Mouse (Mus musculus): ENCODE results near the gene Gm28043.

The Gm28043 gene

GRCm38 (mm10) chr17:29680921-29681320, 66.2 kb downstream of the Gm28043 start:
- no peak for DNase-seq (ENCODE audit: low spot score in 2 of 2)

- DNase-seq (ENCODE audit: low spot score in 2 of 2) = no peak
These were observed 67.0 kb downstream of the Gm28043 start for GRCm38 (mm10) chr17:29681669-29682068.

GRCm38 (mm10) chr17:29682261-29682660, 67.6 kb downstream of the Gm28043 start:
- no peak for DNase-seq (ENCODE audit: low spot score in 2 of 2)

- DNase-seq (ENCODE audit: low spot score in 2 of 2) = no peak
These were observed 68.5 kb downstream of the Gm28043 start for GRCm38 (mm10) chr17:29683127-29683526.

GRCm38 (mm10) chr17:29684275-29684674, 69.6 kb downstream of the Gm28043 start:
- no peak for DNase-seq (ENCODE audit: low spot score in 2 of 2)

GRCm38 (mm10) chr17:29686771-29687170, 72.1 kb downstream of the Gm28043 start:
- DNase-seq (ENCODE audit: low spot score in 2 of 2) = no peak

- no peak for DNase-seq (ENCODE audit: low spot score in 2 of 2)
These were observed 72.7 kb downstream of the Gm28043 start for GRCm38 (mm10) chr17:29687373-29687772.

- DNase-seq (ENCODE audit: low spot score in 2 of 2) = no peak
These were observed 73.9 kb downstream of the Gm28043 start for GRCm38 (mm10) chr17:29688610-29689009.

GRCm38 (mm10) chr17:29690257-29690656, 75.6 kb downstream of the Gm28043 start:
- no peak for DNase-seq (ENCODE audit: low spot score in 2 of 2)

GRCm38 (mm10) chr17:29692827-29693226, 78.2 kb downstream of the Gm28043 start:
- DNase-seq (ENCODE audit: low spot score in 2 of 2) = no peak

GRCm38 (mm10) chr17:29693571-29693970, 78.9 kb downstream of the Gm28043 start:
- no peak for DNase-seq (ENCODE audit: low spot score in 2 of 2)

GRCm38 (mm10) chr17:29694516-29694915, 79.8 kb downstream of the Gm28043 start:
- no peak for DNase-seq (ENCODE audit: low spot score in 2 of 2)

GRCm38 (mm10) chr17:29696940-29697339, 82.3 kb downstream of the Gm28043 start:
- no peak for DNase-seq (ENCODE audit: low spot score in 2 of 2)

GRCm38 (mm10) chr17:29698421-29698820, 83.7 kb downstream of the Gm28043 start:
- DNase-seq (ENCODE audit: low spot score in 2 of 2) = no peak

GRCm38 (mm10) chr17:29700573-29700972, 85.9 kb downstream of the Gm28043 start:
- no peak for DNase-seq (ENCODE audit: low spot score in 2 of 2)

GRCm38 (mm10) chr17:29702938-29703710, 88.4 kb downstream of the Gm28043 start:
- no peak for DNase-seq (ENCODE audit: low spot score in 2 of 2)

GRCm38 (mm10) chr17:29704781-29705180, 90.1 kb downstream of the Gm28043 start:
- no peak for DNase-seq (ENCODE audit: low spot score in 2 of 2)

- DNase-seq (ENCODE audit: low spot score in 2 of 2) = no peak
These were observed 91.2 kb downstream of the Gm28043 start for GRCm38 (mm10) chr17:29705881-29706280.

- DNase-seq (ENCODE audit: low spot score in 2 of 2) = no peak
These were observed 92.4 kb downstream of the Gm28043 start for GRCm38 (mm10) chr17:29706981-29707545.

GRCm38 (mm10) chr17:29708783-29709182, 94.1 kb downstream of the Gm28043 start:
- DNase-seq (ENCODE audit: low spot score in 2 of 2) = no peak

- no peak for DNase-seq (ENCODE audit: low spot score in 2 of 2)
These were observed 95.9 kb downstream of the Gm28043 start for GRCm38 (mm10) chr17:29710562-29711044.

- DNase-seq (ENCODE audit: low spot score in 2 of 2) = no peak
These were observed 96.5 kb downstream of the Gm28043 start for GRCm38 (mm10) chr17:29711076-29711744.
